Mouse (Mus musculus): ENCODE results near the gene Rnf220. TPM values are rescaled to one million over a fixed set of nuclear protein-coding genes. Genes with fewer than 3 reads are reported as not detected.

Gene Rnf220
- polyA plus RNA-seq, 1 experiment from 2014 or later = 56.3 TPM

- H3K36me3 ChIP-seq (ENCODE audit: control insufficient read depth, insufficient read depth, low read length) = no peaks in the 10 kb centered on the region
- H3K4me3 ChIP-seq (ENCODE audit: low read depth, low read length) = no peak overlapping the region
- no peaks in the 10 kb centered on the region for H3K27me3 ChIP-seq (replicated peaks; ENCODE audit: control insufficient read depth, insufficient read depth, low read length)
- H3K9me3 ChIP-seq (ENCODE audit: control insufficient read depth, low read length) = no peaks in the 10 kb centered on the region
- ATAC-seq (ENCODE audit: low read depth) = no peak
- no peak overlapping the region for H3K27ac ChIP-seq (replicated peaks; ENCODE audit: low read depth, low read length)
- 80% methylated on average over 17 of the region's 17 CpGs for WGBS
- H3K4me2 ChIP-seq (ENCODE audit: low read depth, low read length) = no peak overlapping the region
- no peak for DNase-seq (ENCODE audit: low spot score)
- H3K9ac ChIP-seq (ENCODE audit: low read depth, low read length) = no peak overlapping the region
- H3K4me1 ChIP-seq (ENCODE audit: control insufficient read depth, insufficient read depth, low read length) = no peaks in the 10 kb centered on the region
Measured at GRCm38 (mm10) chr4:117359803-117360382, 137.0 kb downstream of the Rnf220 start.

- no peak for ATAC-seq (ENCODE audit: low read depth)
- H3K4me1 ChIP-seq (ENCODE audit: control insufficient read depth, insufficient read depth, low read length) = no peaks in the 10 kb centered on the region
- H3K9ac ChIP-seq (ENCODE audit: low read depth, low read length) = no peak overlapping the region
- WGBS = 59% methylated on average over 7 of the region's 7 CpGs
- no peaks in the 10 kb centered on the region for H3K36me3 ChIP-seq (ENCODE audit: control insufficient read depth, insufficient read depth, low read length)
- no peaks in the 10 kb centered on the region for H3K9me3 ChIP-seq (ENCODE audit: control insufficient read depth, low read length)
- no peak overlapping the region for H3K4me3 ChIP-seq (ENCODE audit: low read depth, low read length)
- no peak for DNase-seq (ENCODE audit: low spot score)
- no peaks in the 10 kb centered on the region for H3K27me3 ChIP-seq (replicated peaks; ENCODE audit: control insufficient read depth, insufficient read depth, low read length)
- no peak overlapping the region for H3K4me2 ChIP-seq (ENCODE audit: low read depth, low read length)
- H3K27ac ChIP-seq (replicated peaks; ENCODE audit: low read depth, low read length) = no peak overlapping the region
Measured at GRCm38 (mm10) chr4:117357917-117358316, 138.9 kb downstream of the Rnf220 start.

- Histone ChIP-seq H3K4me2 (ENCODE audit: low read depth, low read length) (no peak overlapping the region), H3K9me3 (ENCODE audit: control insufficient read depth, low read length) (no peaks in the 10 kb centered on the region), H3K9ac (ENCODE audit: low read depth, low read length) (no peak overlapping the region), H3K36me3 (ENCODE audit: control insufficient read depth, insufficient read depth, low read length) (no peaks in the 10 kb centered on the region), H3K27me3 (replicated peaks; ENCODE audit: control insufficient read depth, insufficient read depth, low read length) (no peaks in the 10 kb centered on the region), H3K4me3 (ENCODE audit: low read depth, low read length) (no peak overlapping the region), H3K4me1 (ENCODE audit: control insufficient read depth, insufficient read depth, low read length) (no peaks in the 10 kb centered on the region), H3K27ac (replicated peaks; ENCODE audit: low read depth, low read length) (no peak overlapping the region)
- WGBS = 82% methylated on average over 5 of the region's 5 CpGs
- ATAC-seq (ENCODE audit: low read depth) = no peak
- DNase-seq (ENCODE audit: low spot score) = no peak
Measured at GRCm38 (mm10) chr4:117357104-117357503, 139.7 kb downstream of the Rnf220 start.

GRCm38 (mm10) chr4:117356223-117356622, 140.6 kb downstream of the Rnf220 start:
- no peak for DNase-seq (ENCODE audit: low spot score)
- Histone ChIP-seq H3K36me3 (ENCODE audit: control insufficient read depth, insufficient read depth, low read length) (no peaks in the 10 kb centered on the region), H3K9me3 (ENCODE audit: control insufficient read depth, low read length) (no peaks in the 10 kb centered on the region), H3K27ac (replicated peaks; ENCODE audit: low read depth, low read length) (no peak overlapping the region), H3K4me2 (ENCODE audit: low read depth, low read length) (no peak overlapping the region), H3K9ac (ENCODE audit: low read depth, low read length) (no peak overlapping the region), H3K4me1 (ENCODE audit: control insufficient read depth, insufficient read depth, low read length) (no peaks in the 10 kb centered on the region), H3K27me3 (replicated peaks; ENCODE audit: control insufficient read depth, insufficient read depth, low read length) (no peaks in the 10 kb centered on the region), H3K4me3 (ENCODE audit: low read depth, low read length) (no peak overlapping the region)
- WGBS = 62% methylated on average over 2 of the region's 2 CpGs
- ATAC-seq (ENCODE audit: low read depth) = no peak

GRCm38 (mm10) chr4:117354651-117355050, 142.2 kb downstream of the Rnf220 start:
- Histone ChIP-seq H3K4me3 (ENCODE audit: low read depth, low read length) (no peak overlapping the region), H3K4me1 (ENCODE audit: control insufficient read depth, insufficient read depth, low read length) (peaks cover 5% of the 10 kb centered on the region; the same call in 1 of the 2 replicates), H3K9ac (ENCODE audit: low read depth, low read length) (no peak overlapping the region), H3K4me2 (ENCODE audit: low read depth, low read length) (no peak overlapping the region), H3K36me3 (ENCODE audit: control insufficient read depth, insufficient read depth, low read length) (no peaks in the 10 kb centered on the region), H3K9me3 (ENCODE audit: control insufficient read depth, low read length) (no peaks in the 10 kb centered on the region), H3K27me3 (replicated peaks; ENCODE audit: control insufficient read depth, insufficient read depth, low read length) (no peaks in the 10 kb centered on the region), H3K27ac (replicated peaks; ENCODE audit: low read depth, low read length) (no peak overlapping the region)
- WGBS = 72% methylated on average over 5 of the region's 6 CpGs
- ATAC-seq (ENCODE audit: low read depth) (no peak), DNase-seq (ENCODE audit: low spot score) (no peak)

GRCm38 (mm10) chr4:117352957-117353356, 143.9 kb downstream of the Rnf220 start:
- no peak overlapping the region for H3K9ac ChIP-seq (ENCODE audit: low read depth, low read length)
- no peak overlapping the region for H3K4me2 ChIP-seq (ENCODE audit: low read depth, low read length)
- ATAC-seq (ENCODE audit: low read depth) (no peak), DNase-seq (ENCODE audit: low spot score) (no peak)
- H3K27me3 ChIP-seq (replicated peaks; ENCODE audit: control insufficient read depth, insufficient read depth, low read length) = no peaks in the 10 kb centered on the region
- H3K4me1 ChIP-seq (ENCODE audit: control insufficient read depth, insufficient read depth, low read length) = peaks cover 9% of the 10 kb centered on the region; the same call in 1 of the 2 replicates
- H3K27ac ChIP-seq (replicated peaks; ENCODE audit: low read depth, low read length) = no peak overlapping the region
- no peaks in the 10 kb centered on the region for H3K36me3 ChIP-seq (ENCODE audit: control insufficient read depth, insufficient read depth, low read length)
- 68% methylated on average over 9 of the region's 9 CpGs for WGBS
- H3K9me3 ChIP-seq (ENCODE audit: control insufficient read depth, low read length) = no peaks in the 10 kb centered on the region
- H3K4me3 ChIP-seq (ENCODE audit: low read depth, low read length) = no peak overlapping the region

GRCm38 (mm10) chr4:117352071-117352470, 144.8 kb downstream of the Rnf220 start:
- H3K4me2 ChIP-seq (ENCODE audit: low read depth, low read length) = no peak overlapping the region
- H3K4me3 ChIP-seq (ENCODE audit: low read depth, low read length) = no peak overlapping the region
- no peak overlapping the region for H3K27ac ChIP-seq (replicated peaks; ENCODE audit: low read depth, low read length)
- ATAC-seq (ENCODE audit: low read depth) (no peak), DNase-seq (ENCODE audit: low spot score) (no peak)
- H3K9me3 ChIP-seq (ENCODE audit: control insufficient read depth, low read length) = no peaks in the 10 kb centered on the region
- H3K4me1 ChIP-seq (ENCODE audit: control insufficient read depth, insufficient read depth, low read length) = peaks cover 9% of the 10 kb centered on the region; the same call in 1 of the 2 replicates
- 74% methylated on average over 5 of the region's 5 CpGs for WGBS
- H3K9ac ChIP-seq (ENCODE audit: low read depth, low read length) = no peak overlapping the region
- H3K36me3 ChIP-seq (ENCODE audit: control insufficient read depth, insufficient read depth, low read length) = no peaks in the 10 kb centered on the region
- no peaks in the 10 kb centered on the region for H3K27me3 ChIP-seq (replicated peaks; ENCODE audit: control insufficient read depth, insufficient read depth, low read length)

- H3K9ac ChIP-seq (ENCODE audit: low read depth, low read length) = no peak overlapping the region
- no peak overlapping the region for H3K4me3 ChIP-seq (ENCODE audit: low read depth, low read length)
- DNase-seq (ENCODE audit: low spot score) (no peak), ATAC-seq (ENCODE audit: low read depth) (no peak)
- peaks cover 9% of the 10 kb centered on the region; the same call in 1 of the 2 replicates for H3K4me1 ChIP-seq (ENCODE audit: control insufficient read depth, insufficient read depth, low read length)
- H3K27me3 ChIP-seq (replicated peaks; ENCODE audit: control insufficient read depth, insufficient read depth, low read length) = no peaks in the 10 kb centered on the region
- no peaks in the 10 kb centered on the region for H3K36me3 ChIP-seq (ENCODE audit: control insufficient read depth, insufficient read depth, low read length)
- H3K27ac ChIP-seq (replicated peaks; ENCODE audit: low read depth, low read length) = no peak overlapping the region
- no peaks in the 10 kb centered on the region for H3K9me3 ChIP-seq (ENCODE audit: control insufficient read depth, low read length)
- WGBS = 75% methylated on average over 11 of the region's 12 CpGs
- H3K4me2 ChIP-seq (ENCODE audit: low read depth, low read length) = no peak overlapping the region
Measured at GRCm38 (mm10) chr4:117350139-117350693, 146.6 kb downstream of the Rnf220 start.

GRCm38 (mm10) chr4:117349327-117349726, 147.5 kb downstream of the Rnf220 start:
- no peaks in the 10 kb centered on the region for H3K36me3 ChIP-seq (ENCODE audit: control insufficient read depth, insufficient read depth, low read length)
- no peak overlapping the region for H3K4me3 ChIP-seq (ENCODE audit: low read depth, low read length)
- no peak overlapping the region for H3K27ac ChIP-seq (replicated peaks; ENCODE audit: low read depth, low read length)
- no peak overlapping the region for H3K4me2 ChIP-seq (ENCODE audit: low read depth, low read length)
- DNase-seq (ENCODE audit: low spot score) (no peak), ATAC-seq (ENCODE audit: low read depth) (no peak)
- 24% methylated on average over 2 of the region's 2 CpGs for whole genome bisulfite sequencing
- H3K9ac ChIP-seq (ENCODE audit: low read depth, low read length) = no peak overlapping the region
- H3K27me3 ChIP-seq (replicated peaks; ENCODE audit: control insufficient read depth, insufficient read depth, low read length) = no peaks in the 10 kb centered on the region
- no peaks in the 10 kb centered on the region for H3K9me3 ChIP-seq (ENCODE audit: control insufficient read depth, low read length)
- peaks cover 9% of the 10 kb centered on the region; the same call in 1 of the 2 replicates for H3K4me1 ChIP-seq (ENCODE audit: control insufficient read depth, insufficient read depth, low read length)

Measured in embryonic facial prominence, embryonic 14.5 days (tissue).